Mouse (Mus musculus) heart, embryonic 11.5 days (tissue): Measurements from ENCODE around the gene Tspan15. TPM values are rescaled to one million over a fixed set of nuclear protein-coding genes. Genes with fewer than 3 reads are reported as not detected.

ENCODE experiments used
- ATAC-seq: fragments of 200-750 bp; cut with Nextera tagmentation; replicated peaks from 2 replicates; pipeline ENCODE4 v1.8.0; 2017; ENCODE audit warnings: moderate library complexity; ENCODE audit not compliant: insufficient number of reproducible peaks, low FRiP score, low TSS enrichment
- H3K27ac ChIP-seq: fragments of 300-500 bp; sonication (generic); 2 replicates; pipeline ENCODE4 v1.5.1; 2014; ENCODE audit warnings: mild to moderate bottlenecking, low read depth, low read length
- H3K27me3 ChIP-seq: fragments of 300-500 bp; sonication (generic); 2 replicates; pipeline ENCODE4 v1.6.1; 2014; ENCODE audit warnings: mild to moderate bottlenecking, low read length, mixed read lengths; ENCODE audit not compliant: control insufficient read depth, insufficient read depth
- H3K36me3 ChIP-seq: fragments of 300-500 bp; sonication (generic); 2 replicates; pipeline ENCODE4 v1.6.1; 2014; ENCODE audit warnings: mild to moderate bottlenecking, low read length, moderate library complexity, mixed read lengths; ENCODE audit not compliant: control insufficient read depth, insufficient read depth
- H3K4me1 ChIP-seq: fragments of 300-500 bp; sonication (generic); 2 replicates; pipeline ENCODE4 v1.6.1; 2014; ENCODE audit warnings: low read length; ENCODE audit not compliant: control insufficient read depth, insufficient read depth
- H3K4me2 ChIP-seq: fragments of 300-500 bp; sonication (generic); 2 replicates; pipeline ENCODE4 v1.6.1; 2014; ENCODE audit warnings: mild to moderate bottlenecking, moderate library complexity
- H3K4me3 ChIP-seq: fragments of 300-500 bp; sonication (generic); 2 replicates; pipeline ENCODE4 v1.5.1; 2014; ENCODE audit warnings: low read depth, low read length
- H3K9ac ChIP-seq: fragments of 300-500 bp; sonication (generic); 2 replicates; pipeline ENCODE4 v1.6.1; 2014; ENCODE audit warnings: mild to moderate bottlenecking, low read depth, low read length, moderate library complexity
- H3K9me3 ChIP-seq: fragments of 300-500 bp; sonication (generic); replicated peaks from 2 replicates; pipeline ENCODE4 v1.6.1; 2016; ENCODE audit warnings: low read length; ENCODE audit not compliant: control insufficient read depth
- WGBS: fragments of 180-500 bp; shearing (Covaris S2); extraction: QIAGEN DNeasy Blood & Tissue Kit; methylation state at CpG from one replicate; pipeline ENCODE4 v1.1.7; 2014; ENCODE audit not compliant: insufficient replicate concordance; 5-methylcytosine and 5-hydroxymethylcytosine counted together
- polyA plus RNA-seq: library from polyadenylated mRNA; unstranded; fragments of >200 nt; fragmentation: Nextera tagmentation; extraction: Ambion mirVana; gene quantifications from 2 replicates; pipeline ENCODE4 v1.2.1, GENCODE M21; 2014

The Tspan15 gene
- polyA plus RNA-seq, 1 experiment from 2014 or later: 5.0 TPM

- no peaks in the 10 kb centered on the region for H3K36me3 ChIP-seq
- H3K4me3 ChIP-seq: no peak overlapping the region
- 86% methylated on average over 5 of the region's 5 CpGs for WGBS
- H3K4me1 ChIP-seq: no peaks in the 10 kb centered on the region
- no peak for ATAC-seq
- H3K27ac ChIP-seq: no peak overlapping the region
- H3K9me3 ChIP-seq: no peaks in the 10 kb centered on the region
- no peaks in the 10 kb centered on the region for H3K27me3 ChIP-seq
- H3K4me2 ChIP-seq: no peak overlapping the region
- H3K9ac ChIP-seq: no peak overlapping the region
Measured at GRCm38 (mm10) chr10:62258298-62258697, 27.2 kb upstream of the Tspan15 start.

GRCm38 (mm10) chr10:62252496-62253235, 21.6 kb upstream of the Tspan15 start:
- peaks cover 5% of the 10 kb centered on the region; the same call in 1 of the 2 replicates for H3K27me3 ChIP-seq
- H3K4me2 ChIP-seq: no peak overlapping the region
- no peaks in the 10 kb centered on the region for H3K36me3 ChIP-seq
- H3K9ac ChIP-seq: no peak overlapping the region
- no peaks in the 10 kb centered on the region for H3K9me3 ChIP-seq
- H3K4me3 ChIP-seq: no peak overlapping the region
- H3K27ac ChIP-seq: no peak overlapping the region
- WGBS: 79% methylated on average over 27 of the region's 27 CpGs
- no peaks in the 10 kb centered on the region for H3K4me1 ChIP-seq
- ATAC-seq: no peak

DNA sequence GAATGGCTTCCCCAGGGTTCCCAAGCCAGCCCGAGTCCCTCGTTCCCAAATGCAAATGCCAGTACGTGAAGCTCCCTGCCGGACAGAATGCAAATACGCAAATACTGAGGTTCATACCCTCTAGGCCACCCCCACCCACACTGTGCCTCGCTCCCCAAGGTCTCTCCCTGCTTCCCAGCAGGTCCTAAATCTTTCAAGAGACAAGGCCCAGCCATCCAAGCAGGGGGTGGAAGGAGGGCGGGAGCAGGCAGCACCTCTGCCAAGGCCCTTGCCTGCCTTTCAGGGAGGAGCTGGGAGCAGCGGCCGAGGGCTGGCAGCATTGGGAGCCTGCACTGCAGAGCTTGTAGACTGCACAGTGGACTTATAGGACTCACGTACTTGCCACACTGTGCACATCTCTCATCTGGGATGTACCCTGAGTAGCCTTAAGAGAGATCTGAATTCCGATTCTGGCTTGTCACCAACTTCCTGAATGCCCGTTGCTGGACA, 21.0 kb upstream of the Tspan15 start, which contains the start of gene Tacr2:
Tacr2 (plus strand) TSS at position 439 of the 489 bp plus-strand sequence.
- ATAC-seq: no peak
- Histone ChIP-seq H3K9ac (no peak within 1 kb of the TSS), H3K27me3 (peaks cover 5% of the 10 kb centered on the region; the same call in 1 of the 2 replicates), H3K4me3 (no peak within 1 kb of the TSS), H3K4me2 (no peak within 1 kb of the TSS), H3K4me1 (no peaks in the 10 kb centered on the region), H3K27ac (no peak within 1 kb of the TSS), H3K9me3 (no peaks in the 10 kb centered on the region), H3K36me3 (no peaks in the 10 kb centered on the region)
- WGBS: 61% methylated on average over 12 of the region's 12 CpGs

- no peak overlapping the region for H3K4me3 ChIP-seq
- H3K9ac ChIP-seq: no peak overlapping the region
- H3K4me1 ChIP-seq: no peaks in the 10 kb centered on the region
- no peak overlapping the region for H3K27ac ChIP-seq
- H3K4me2 ChIP-seq: no peak overlapping the region
- H3K9me3 ChIP-seq: no peaks in the 10 kb centered on the region
- H3K27me3 ChIP-seq: peaks cover 1% of the 10 kb centered on the region; the same call in 1 of the 2 replicates
- no peak for ATAC-seq
- H3K36me3 ChIP-seq: no peaks in the 10 kb centered on the region
- WGBS: 27% methylated on average over 8 of the region's 8 CpGs
Measured at GRCm38 (mm10) chr10:62247815-62248214, 16.8 kb upstream of the Tspan15 start.

- WGBS: 71% methylated on average over 3 of the region's 3 CpGs
- Histone ChIP-seq H3K4me2 (no peak overlapping the region), H3K27me3 (no peaks in the 10 kb centered on the region), H3K27ac (no peak overlapping the region), H3K4me1 (no peaks in the 10 kb centered on the region), H3K9ac (no peak overlapping the region), H3K4me3 (no peak overlapping the region), H3K36me3 (no peaks in the 10 kb centered on the region), H3K9me3 (no peaks in the 10 kb centered on the region)
- ATAC-seq: no peak
Measured at GRCm38 (mm10) chr10:62247156-62247555, 16.1 kb upstream of the Tspan15 start.

DNA sequence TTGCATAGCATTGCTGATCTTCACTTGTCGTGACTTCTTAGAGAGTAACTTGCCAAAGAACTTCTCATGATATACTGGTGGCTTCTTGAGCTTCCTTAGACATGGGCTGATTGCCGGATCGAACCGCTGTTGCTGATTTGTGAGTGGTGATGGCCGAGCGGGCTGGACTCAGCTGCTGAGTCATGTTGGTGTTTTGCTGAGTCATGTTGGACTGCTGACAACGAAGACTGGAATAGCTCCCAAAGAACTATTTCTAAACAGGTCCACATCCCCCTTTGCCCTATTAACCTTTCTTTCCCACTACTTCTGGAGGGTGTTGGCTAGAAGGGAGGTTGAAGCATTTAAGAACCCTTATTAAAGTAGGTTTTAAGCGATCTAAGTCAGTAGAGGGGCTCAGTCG, 13.0 kb upstream of the Tspan15 start:
- no peaks in the 10 kb centered on the region for H3K36me3 ChIP-seq
- H3K9me3 ChIP-seq: no peaks in the 10 kb centered on the region
- H3K4me3 ChIP-seq: no peak overlapping the region
- no peak overlapping the region for H3K4me2 ChIP-seq
- H3K9ac ChIP-seq: no peak overlapping the region
- H3K27me3 ChIP-seq: no peaks in the 10 kb centered on the region
- ATAC-seq: no peak
- H3K4me1 ChIP-seq: no peaks in the 10 kb centered on the region
- no peak overlapping the region for H3K27ac ChIP-seq
- 86% methylated on average over 9 of the region's 9 CpGs for WGBS

GRCm38 (mm10) chr10:62242896-62243295, 11.8 kb upstream of the Tspan15 start:
- H3K27ac ChIP-seq: no peak overlapping the region
- H3K4me1 ChIP-seq: no peaks in the 10 kb centered on the region
- H3K9me3 ChIP-seq: no peaks in the 10 kb centered on the region
- H3K27me3 ChIP-seq: no peaks in the 10 kb centered on the region
- 52% methylated on average over 12 of the region's 13 CpGs for WGBS
- H3K36me3 ChIP-seq: no peaks in the 10 kb centered on the region
- H3K4me2 ChIP-seq: no peak overlapping the region
- no peak for ATAC-seq
- no peak overlapping the region for H3K4me3 ChIP-seq
- no peak overlapping the region for H3K9ac ChIP-seq

DNA sequence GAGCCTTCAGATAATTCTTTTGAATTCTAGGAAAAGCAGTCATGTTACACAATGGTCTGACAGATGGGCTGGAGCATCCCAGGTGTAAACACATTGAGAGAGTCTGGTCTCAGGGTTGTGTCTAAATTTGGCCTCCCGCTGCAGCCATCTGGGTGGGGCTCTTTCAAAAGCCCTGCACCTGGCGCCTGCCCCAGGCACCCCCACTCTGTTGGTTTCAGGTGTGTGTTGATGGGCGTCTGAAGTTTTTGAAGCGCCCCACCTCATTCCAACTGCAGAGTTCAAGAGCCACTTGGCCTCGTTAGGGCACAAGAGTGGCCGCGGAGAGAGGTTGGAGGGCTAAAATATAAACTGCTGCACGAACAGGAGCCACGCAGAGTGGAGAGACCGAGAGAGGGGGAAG, 11.3 kb upstream of the Tspan15 start:
- H3K36me3 ChIP-seq: no peaks in the 10 kb centered on the region
- no peaks in the 10 kb centered on the region for H3K27me3 ChIP-seq
- H3K4me3 ChIP-seq: no peak overlapping the region
- H3K4me1 ChIP-seq: no peaks in the 10 kb centered on the region
- H3K9ac ChIP-seq: no peak overlapping the region
- H3K9me3 ChIP-seq: no peaks in the 10 kb centered on the region
- H3K27ac ChIP-seq: no peak overlapping the region
- WGBS: 66% methylated on average over 10 of the region's 10 CpGs
- no peak overlapping the region for H3K4me2 ChIP-seq
- ATAC-seq: no peak

GRCm38 (mm10) chr10:62239270-62239669, 8.2 kb upstream of the Tspan15 start:
- 72% methylated on average over 6 of the region's 6 CpGs for WGBS
- Histone ChIP-seq H3K9ac (no peak overlapping the region), H3K9me3 (no peaks in the 10 kb centered on the region), H3K27me3 (no peaks in the 10 kb centered on the region), H3K27ac (no peak overlapping the region), H3K36me3 (no peaks in the 10 kb centered on the region), H3K4me1 (no peaks in the 10 kb centered on the region), H3K4me2 (no peak overlapping the region), H3K4me3 (no peak overlapping the region)
- ATAC-seq: no peak
